Mouse (Mus musculus): ENCODE data around the gene 1700022I11Rik. TPM values are rescaled to one million over a fixed set of nuclear protein-coding genes. Genes with fewer than 3 reads are reported as not detected.

The 1700022I11Rik gene
- polyA plus RNA-seq, 1 experiment from 2014 or later: 0.97 TPM

- no peak overlapping the region for H3K4me2 ChIP-seq (ENCODE audit: low read length)
- no peak overlapping the region for H3K4me3 ChIP-seq (ENCODE audit: low read depth, low read length)
- H3K9ac ChIP-seq (ENCODE audit: low read length): no peak overlapping the region
- ATAC-seq (replicated peaks; ENCODE audit: low FRiP score, low TSS enrichment, low read depth) (no peak), DNase-seq (ENCODE audit: low spot score) (peak; percentile 36)
- no peaks in the 10 kb centered on the region for H3K9me3 ChIP-seq (ENCODE audit: control insufficient read depth, low read length)
- H3K27ac ChIP-seq (ENCODE audit: low read depth): no peak overlapping the region
- H3K27me3 ChIP-seq (replicated peaks; ENCODE audit: control insufficient read depth, insufficient read depth, low read length): peaks cover 8% of the 10 kb centered on the region; the same call in 1 of the 2 replicates
- WGBS: 67% methylated on average over 8 of the region's 8 CpGs
- 0 out of 2 replicates have a peak, but pooled peaks cover 6% of the 10 kb centered on the region for H3K4me1 ChIP-seq (replicated peaks; ENCODE audit: control insufficient read depth, insufficient read depth, low read length)
- no peaks in the 10 kb centered on the region for H3K36me3 ChIP-seq (ENCODE audit: control insufficient read depth, insufficient read depth, low read length)
Measured at GRCm38 (mm10) chr4:42932229-42932969, 37.0 kb upstream of the 1700022I11Rik start.

- 7% methylated on average over 22 of the region's 22 CpGs for WGBS
- Histone ChIP-seq H3K27ac (ENCODE audit: low read depth) (no peak overlapping the region), H3K4me1 (replicated peaks; ENCODE audit: control insufficient read depth, insufficient read depth, low read length) (0 out of 2 replicates have a peak, but pooled peaks cover 6% of the 10 kb centered on the region)
Measured at GRCm38 (mm10) chr4:42933630-42934029, 35.8 kb upstream of the 1700022I11Rik start.

GRCm38 (mm10) chr4:42941396-42941795 is 28.0 kb upstream of the 1700022I11Rik start:
- 84% methylated on average over 7 of the region's 7 CpGs for WGBS
- no peak for ATAC-seq (replicated peaks; ENCODE audit: low FRiP score, low TSS enrichment, low read depth)
- Histone ChIP-seq H3K4me3 (ENCODE audit: low read depth, low read length) (no peak overlapping the region), H3K4me1 (replicated peaks; ENCODE audit: control insufficient read depth, insufficient read depth, low read length) (no peaks in the 10 kb centered on the region), H3K9ac (ENCODE audit: low read length) (no peak overlapping the region), H3K9me3 (ENCODE audit: control insufficient read depth, low read length) (no peaks in the 10 kb centered on the region), H3K4me2 (ENCODE audit: low read length) (no peak overlapping the region), H3K27me3 (replicated peaks; ENCODE audit: control insufficient read depth, insufficient read depth, low read length) (peaks cover 14% of the 10 kb centered on the region), H3K36me3 (ENCODE audit: control insufficient read depth, insufficient read depth, low read length) (no peaks in the 10 kb centered on the region), H3K27ac (ENCODE audit: low read depth) (no peak overlapping the region)
- DNase-seq (ENCODE audit: low spot score): no peak

More at GRCm38 (mm10) chr4:42933630-42934029, 35.8 kb upstream of the 1700022I11Rik start:
- DNase-seq (ENCODE audit: low spot score) (peak; percentile 74), ATAC-seq (replicated peaks; ENCODE audit: low FRiP score, low TSS enrichment, low read depth) (peak; percentile 75; the same call in 1 of the 2 replicates)
- H3K27me3 ChIP-seq (replicated peaks; ENCODE audit: control insufficient read depth, insufficient read depth, low read length): peaks cover 17% of the 10 kb centered on the region
- H3K36me3 ChIP-seq (ENCODE audit: control insufficient read depth, insufficient read depth, low read length): no peaks in the 10 kb centered on the region
- H3K9me3 ChIP-seq (ENCODE audit: control insufficient read depth, low read length): no peaks in the 10 kb centered on the region
- peak overlapping the region; percentile 40 for H3K4me2 ChIP-seq (ENCODE audit: low read length)
- H3K9ac ChIP-seq (ENCODE audit: low read length): no peak overlapping the region
- no peak overlapping the region for H3K4me3 ChIP-seq (ENCODE audit: low read depth, low read length)

- Histone ChIP-seq H3K27ac (ENCODE audit: low read depth) (no peak overlapping the region), H3K9ac (ENCODE audit: low read length) (no peak overlapping the region), H3K36me3 (ENCODE audit: control insufficient read depth, insufficient read depth, low read length) (no peaks in the 10 kb centered on the region), H3K27me3 (replicated peaks; ENCODE audit: control insufficient read depth, insufficient read depth, low read length) (peaks cover 12% of the 10 kb centered on the region; the same call in 1 of the 2 replicates), H3K4me2 (ENCODE audit: low read length) (no peak overlapping the region), H3K4me1 (replicated peaks; ENCODE audit: control insufficient read depth, insufficient read depth, low read length) (no peaks in the 10 kb centered on the region), H3K9me3 (ENCODE audit: control insufficient read depth, low read length) (no peaks in the 10 kb centered on the region), H3K4me3 (ENCODE audit: low read depth, low read length) (no peak overlapping the region)
- WGBS: 75% methylated on average over 5 of the region's 5 CpGs
- DNase-seq (ENCODE audit: low spot score): no peak
- ATAC-seq (replicated peaks; ENCODE audit: low FRiP score, low TSS enrichment, low read depth): no peak
Measured at GRCm38 (mm10) chr4:42943341-42943740, 26.1 kb upstream of the 1700022I11Rik start.

GRCm38 (mm10) chr4:42944185-42944584 is 25.2 kb upstream of the 1700022I11Rik start:
- peaks cover 12% of the 10 kb centered on the region; the same call in 1 of the 2 replicates for H3K27me3 ChIP-seq (replicated peaks; ENCODE audit: control insufficient read depth, insufficient read depth, low read length)
- no peak overlapping the region for H3K27ac ChIP-seq (ENCODE audit: low read depth)
- ATAC-seq (replicated peaks; ENCODE audit: low FRiP score, low TSS enrichment, low read depth) (no peak), DNase-seq (ENCODE audit: low spot score) (no peak)
- H3K9ac ChIP-seq (ENCODE audit: low read length): no peak overlapping the region
- H3K4me3 ChIP-seq (ENCODE audit: low read depth, low read length): no peak overlapping the region
- no peaks in the 10 kb centered on the region for H3K36me3 ChIP-seq (ENCODE audit: control insufficient read depth, insufficient read depth, low read length)
- H3K9me3 ChIP-seq (ENCODE audit: control insufficient read depth, low read length): no peaks in the 10 kb centered on the region
- no peaks in the 10 kb centered on the region for H3K4me1 ChIP-seq (replicated peaks; ENCODE audit: control insufficient read depth, insufficient read depth, low read length)
- no peak overlapping the region for H3K4me2 ChIP-seq (ENCODE audit: low read length)
- 85% methylated on average over 9 of the region's 9 CpGs for WGBS

- H3K27me3 ChIP-seq (replicated peaks; ENCODE audit: control insufficient read depth, insufficient read depth, low read length): peaks cover 12% of the 10 kb centered on the region; the same call in 1 of the 2 replicates
- ATAC-seq (replicated peaks; ENCODE audit: low FRiP score, low TSS enrichment, low read depth) (no peak), DNase-seq (ENCODE audit: low spot score) (peak; percentile 60)
- H3K9me3 ChIP-seq (ENCODE audit: control insufficient read depth, low read length): no peaks in the 10 kb centered on the region
- no peaks in the 10 kb centered on the region for H3K36me3 ChIP-seq (ENCODE audit: control insufficient read depth, insufficient read depth, low read length)
- no peak overlapping the region for H3K4me3 ChIP-seq (ENCODE audit: low read depth, low read length)
- no peak overlapping the region for H3K9ac ChIP-seq (ENCODE audit: low read length)
- no peak overlapping the region for H3K4me2 ChIP-seq (ENCODE audit: low read length)
- no peaks in the 10 kb centered on the region for H3K4me1 ChIP-seq (replicated peaks; ENCODE audit: control insufficient read depth, insufficient read depth, low read length)
- no peak overlapping the region for H3K27ac ChIP-seq (ENCODE audit: low read depth)
- WGBS: 2% methylated on average over 6 of the region's 6 CpGs
Measured at GRCm38 (mm10) chr4:42945043-42945442, 24.4 kb upstream of the 1700022I11Rik start.

- ATAC-seq (replicated peaks; ENCODE audit: low FRiP score, low TSS enrichment, low read depth) (no peak), DNase-seq (ENCODE audit: low spot score) (no peak)
- no peak overlapping the region for H3K4me3 ChIP-seq (ENCODE audit: low read depth, low read length)
- H3K9me3 ChIP-seq (ENCODE audit: control insufficient read depth, low read length): no peaks in the 10 kb centered on the region
- peaks cover 2% of the 10 kb centered on the region for H3K4me1 ChIP-seq (replicated peaks; ENCODE audit: control insufficient read depth, insufficient read depth, low read length)
- peaks cover 12% of the 10 kb centered on the region; the same call in 1 of the 2 replicates for H3K27me3 ChIP-seq (replicated peaks; ENCODE audit: control insufficient read depth, insufficient read depth, low read length)
- no peak overlapping the region for H3K27ac ChIP-seq (ENCODE audit: low read depth)
- WGBS: 88% methylated on average over 3 of the region's 3 CpGs
- no peak overlapping the region for H3K4me2 ChIP-seq (ENCODE audit: low read length)
- no peaks in the 10 kb centered on the region for H3K36me3 ChIP-seq (ENCODE audit: control insufficient read depth, insufficient read depth, low read length)
- no peak overlapping the region for H3K9ac ChIP-seq (ENCODE audit: low read length)
Measured at GRCm38 (mm10) chr4:42945445-42945844, 24.0 kb upstream of the 1700022I11Rik start.

GRCm38 (mm10) chr4:42945952-42946351 is 23.5 kb upstream of the 1700022I11Rik start:
- WGBS: 12% methylated on average over 5 of the region's 5 CpGs
- no peak overlapping the region for H3K4me3 ChIP-seq (ENCODE audit: low read depth, low read length)
- no peaks in the 10 kb centered on the region for H3K9me3 ChIP-seq (ENCODE audit: control insufficient read depth, low read length)
- no peak overlapping the region for H3K27ac ChIP-seq (ENCODE audit: low read depth)
- peaks cover 5% of the 10 kb centered on the region for H3K4me1 ChIP-seq (replicated peaks; ENCODE audit: control insufficient read depth, insufficient read depth, low read length)
- no peak overlapping the region for H3K9ac ChIP-seq (ENCODE audit: low read length)
- H3K27me3 ChIP-seq (replicated peaks; ENCODE audit: control insufficient read depth, insufficient read depth, low read length): peaks cover 12% of the 10 kb centered on the region; the same call in 1 of the 2 replicates
- H3K4me2 ChIP-seq (ENCODE audit: low read length): no peak overlapping the region
- no peak for ATAC-seq (replicated peaks; ENCODE audit: low FRiP score, low TSS enrichment, low read depth)
- no peaks in the 10 kb centered on the region for H3K36me3 ChIP-seq (ENCODE audit: control insufficient read depth, insufficient read depth, low read length)
- DNase-seq (ENCODE audit: low spot score): peak; percentile 75

All from intestine, embryonic 14.5 days (tissue).